Mouse (Mus musculus) heart, adult 9 months (tissue): ENCODE measurements around the gene Nup50.

Source experiments
- DNase-seq, 2 experiments: peaks; one replicate each; pipeline ENCODE4 v3.0.0; 2022; ENCODE audit warnings: low spot score in 2 of 2

The Nup50 gene

GRCm38 (mm10) chr15:84987874-84988825 is 64.9 kb downstream of the Nup50 start, which contains the start of gene 5031439G07Rik:
Gene 5031439G07Rik, minus strand, starts transcription at chr15:84988551.
- peak; percentile 93 to 94 for DNase-seq

- no peak for DNase-seq
These were observed 65.9 kb downstream of the Nup50 start for GRCm38 (mm10) chr15:84989098-84989497.

- DNase-seq, result no peak
These were observed 66.6 kb downstream of the Nup50 start for GRCm38 (mm10) chr15:84989771-84990170.
